Mouse (Mus musculus): ENCODE measurements around the gene Fancm. TPM values are rescaled to one million over a fixed set of nuclear protein-coding genes. Genes with fewer than 3 reads are reported as not detected.

Gene Fancm
- 1.8 TPM in 2 replicates for polyA plus RNA-seq (2012; rRNA removed)

DNA sequence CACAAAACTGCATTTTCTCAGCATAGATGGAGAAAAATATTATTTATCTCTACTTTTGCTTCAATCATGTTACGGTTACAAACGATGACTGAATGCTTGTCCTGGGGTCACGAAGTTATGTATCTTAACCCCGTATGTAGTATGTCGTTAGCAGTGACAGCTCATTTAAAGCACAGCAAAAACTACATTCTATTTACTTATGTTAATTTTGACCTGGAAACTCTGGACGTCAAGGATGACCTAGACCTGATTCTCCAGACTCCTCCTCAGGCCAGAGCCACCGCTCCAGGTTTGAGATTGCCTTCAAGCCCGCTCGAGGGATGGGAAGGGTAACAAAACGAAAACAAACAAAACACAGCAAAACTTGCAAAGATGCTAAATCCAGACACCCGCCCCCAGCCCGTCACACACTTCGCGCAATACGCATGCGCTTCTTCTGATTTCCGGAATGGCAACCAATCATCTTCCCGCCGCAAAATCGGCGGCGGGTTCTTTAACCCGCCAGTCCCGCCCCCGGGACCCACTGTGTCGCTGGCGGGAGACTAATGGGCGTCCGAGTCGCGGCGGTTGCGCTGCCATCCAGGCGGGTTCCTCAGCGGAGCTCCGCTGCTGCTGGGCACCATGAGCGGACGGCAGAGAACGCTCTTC lies at the start of gene Fancm:
TSS of gene Fancm (plus strand) at position 519 of the 648 bp plus-strand sequence.

DNA sequence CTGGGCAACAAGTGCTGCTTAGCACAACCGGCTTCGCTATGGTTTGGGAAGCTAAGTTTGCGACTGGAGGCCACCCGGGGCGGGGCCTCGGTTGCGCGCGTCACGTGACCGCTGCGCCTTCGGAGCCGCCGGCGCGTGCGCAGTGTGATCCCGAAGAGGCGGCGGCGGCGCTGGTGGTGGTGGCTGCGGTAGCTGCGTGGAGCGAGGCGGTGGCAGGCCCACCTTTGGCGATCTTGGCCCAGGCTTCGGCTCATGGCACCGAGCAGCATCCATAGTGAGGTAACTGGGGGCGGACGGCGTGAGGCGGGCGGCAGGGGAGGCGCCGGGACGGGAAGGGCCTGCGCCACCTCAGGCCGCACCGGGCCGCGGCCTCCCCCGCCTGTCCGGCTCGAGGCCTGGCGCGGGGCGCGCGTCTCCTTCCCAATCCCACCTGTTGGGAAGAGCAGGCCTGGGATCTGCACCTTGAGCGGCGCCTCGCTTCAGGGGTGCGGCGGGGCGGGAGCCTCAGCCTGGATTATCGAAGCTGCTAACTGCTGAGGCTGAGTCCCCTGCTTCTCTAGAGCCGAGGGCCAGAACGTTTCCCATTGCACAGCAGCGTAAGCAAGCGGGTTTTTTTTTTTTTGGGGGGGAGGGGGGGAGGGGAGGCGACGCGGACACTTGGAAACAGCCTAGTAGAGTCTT lies 39.1 kb upstream of the Fancm start, which contains the start of gene Prpf39:
TSS of gene Prpf39 (plus strand) at position 144 of the 681 bp plus-strand sequence.

DNA sequence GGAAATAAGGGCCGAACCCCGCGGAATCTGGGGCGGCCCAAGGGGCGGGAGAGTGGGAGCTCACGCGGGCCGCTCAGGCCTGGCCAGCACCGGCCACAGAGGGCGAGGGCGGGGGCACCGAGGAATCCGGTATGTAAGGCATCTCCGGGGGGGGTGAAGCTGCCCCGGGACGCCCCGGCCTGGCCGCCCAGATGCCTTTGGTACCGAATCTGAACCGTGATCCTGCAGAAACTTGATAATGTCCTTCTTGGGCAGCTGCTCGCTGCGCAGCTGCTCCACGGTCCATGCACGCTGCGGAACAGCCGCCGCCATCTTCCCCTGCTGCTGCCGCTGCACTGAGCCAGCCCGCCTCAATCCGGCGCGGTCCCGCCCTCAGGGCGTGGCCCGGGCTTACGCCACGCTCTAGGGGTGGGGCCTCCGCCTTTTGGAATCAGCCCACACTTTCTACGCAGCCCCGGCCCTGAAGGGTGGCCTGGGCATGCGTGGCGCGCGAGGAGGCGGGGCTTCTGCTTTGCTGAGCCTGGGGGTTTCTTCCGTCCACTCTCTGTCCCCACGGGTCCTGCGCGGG lies 1.7 kb upstream of the Fancm start, which contains the start of gene Fkbp3:
TSS of gene Fkbp3 (minus strand) at position 397 of the 568 bp plus-strand sequence.

DNA sequence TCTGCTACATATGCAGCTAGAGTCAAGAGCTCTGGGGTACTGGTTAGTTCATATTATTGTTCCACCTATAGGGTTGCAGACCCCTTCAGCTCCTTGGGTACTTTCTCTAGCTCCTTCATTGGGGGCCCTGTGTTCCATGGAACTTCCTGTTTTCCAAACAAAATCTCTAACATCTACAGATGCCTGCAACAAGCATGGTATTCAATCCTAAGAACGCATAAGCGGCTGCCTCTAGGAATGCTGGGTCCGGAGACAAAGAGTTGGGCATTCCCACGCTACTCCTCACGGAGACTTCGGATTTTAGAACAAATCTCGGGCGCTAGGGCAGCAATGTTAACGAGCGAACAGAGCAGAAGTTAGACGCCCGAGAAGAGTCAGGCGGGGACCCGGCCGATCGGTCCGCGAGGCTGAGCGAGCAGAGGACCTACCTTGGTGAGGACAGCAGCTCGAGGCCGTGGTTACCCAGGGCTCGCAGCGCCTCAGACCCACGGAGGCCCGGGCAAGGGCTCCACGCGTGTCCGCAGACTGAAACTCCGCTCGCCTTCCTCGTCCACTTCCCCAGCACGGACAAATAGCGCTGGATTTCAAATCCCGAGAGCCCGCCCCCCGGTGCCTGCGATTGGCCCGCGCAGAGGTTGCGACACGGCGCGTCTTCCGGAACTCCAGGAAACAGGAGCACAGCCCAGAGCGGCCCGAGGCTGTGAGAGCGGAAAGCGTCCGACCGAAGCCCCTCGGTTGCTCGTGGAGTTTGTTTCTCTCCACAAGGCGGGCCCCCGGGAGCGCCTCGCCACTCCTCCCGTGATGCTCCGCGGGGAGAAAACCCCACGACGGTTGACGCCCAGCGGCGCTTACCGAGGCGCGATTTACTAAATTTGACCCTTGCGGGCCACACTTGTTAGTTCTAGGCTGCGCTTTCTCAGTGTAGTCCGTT lies 96.9 kb downstream of the Fancm start, which contains the start of gene Mis18bp1:
TSS of gene Mis18bp1 (minus strand) at position 584 of the 931 bp plus-strand sequence.

Other genes with a start within 250 kb of the Fancm start
- gene Gm527, start 157.7 kb upstream of the Fancm start, polyA plus RNA-seq (2012; rRNA removed): 0.81 and 1.2 TPM in 2 replicates
- gene Klhl28, start 110.1 kb upstream of the Fancm start, polyA plus RNA-seq (2012; rRNA removed): 1.8 TPM in 2 replicates
- 4.3 TPM in 2 replicates for gene Togaram1, start 109.8 kb upstream of the Fancm start, polyA plus RNA-seq (2012; rRNA removed)
- gene Prpf39, start 39.3 kb upstream of the Fancm start, polyA plus RNA-seq (2012; rRNA removed): 10.3 and 11.1 TPM in 2 replicates
- gene Fkbp3, start 1.6 kb upstream of the Fancm start, polyA plus RNA-seq (2012; rRNA removed): 54.8 and 56.5 TPM in 2 replicates
- 6.2 and 7.9 TPM in 2 replicates for gene Mis18bp1, start 97.0 kb downstream of the Fancm start, polyA plus RNA-seq (2012; rRNA removed)
- not detected in 2 replicates for gene Wdr20rt, start 149.9 kb downstream of the Fancm start, polyA plus RNA-seq (2012; rRNA removed)

Measured in liver, embryonic 18 days (tissue).